Mouse (Mus musculus) heart, postnatal 25 days (tissue): ENCODE data around the gene Cd9. TPM values are rescaled to one million over a fixed set of nuclear protein-coding genes. Genes with fewer than 3 reads are reported as not detected.
"Not testable (repeated sequence)": the region's sequence is repeated elsewhere in the genome, so short reads cannot be mapped to it uniquely, and the experiment has no call there.

Source experiments
- DNase-seq: peaks from one replicate; pipeline ENCODE4 v3.0.0; 2022; ENCODE audit warnings: low spot score
- intact Hi-C: fragments of 180-260 bp; cut with DNase I; formaldehyde crosslinking; loops from one replicate; pipeline ENCODE4 v1.15.1; 2025
- total RNA-seq, 2 experiments: library from RNA; stranded (reverse); gene quantifications; 2 replicates each; pipeline ENCODE4 v1.2.3; 2021

The Cd9 gene
- total RNA-seq, 2 experiments from 2014 or later = 57.5 to 63.4 TPM

DNA sequence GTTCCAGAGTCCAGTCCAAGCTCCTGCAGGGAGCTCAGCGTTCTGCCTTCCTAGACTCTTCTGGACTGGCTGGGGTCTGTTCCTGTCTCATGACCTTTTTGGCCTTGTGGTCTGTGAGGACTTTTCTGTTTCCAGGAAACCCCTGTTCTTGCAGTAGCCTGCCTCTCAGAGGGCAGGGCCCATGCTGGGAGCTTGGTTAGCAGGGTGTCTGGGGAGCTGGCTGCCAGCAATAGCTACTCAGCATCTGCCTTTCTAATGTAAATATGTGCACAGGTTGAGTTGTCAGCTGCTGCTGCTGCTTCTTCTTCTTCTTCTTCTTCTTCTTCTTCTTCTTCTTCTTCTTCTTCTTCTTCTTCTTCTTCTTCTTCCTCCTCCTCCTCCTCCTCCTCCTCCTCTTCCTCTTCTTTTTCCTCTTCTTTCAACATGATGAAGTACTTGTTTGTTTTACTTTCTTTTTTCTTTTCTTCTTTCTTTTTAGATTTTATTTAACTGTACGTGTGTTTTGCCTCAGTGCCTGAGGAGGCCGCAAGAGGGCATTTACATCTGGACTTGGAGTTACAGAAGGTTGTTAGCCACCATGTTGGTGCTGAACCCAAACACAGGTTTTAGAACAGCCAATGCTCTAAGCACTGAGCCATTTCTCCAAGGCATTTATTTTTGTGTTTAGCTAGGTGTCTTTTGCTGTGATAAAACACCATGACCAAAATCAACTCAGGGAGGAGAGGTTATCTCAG is 10.2 kb upstream of the Cd9 start:
- intact Hi-C loops = no loop called here

DNA sequence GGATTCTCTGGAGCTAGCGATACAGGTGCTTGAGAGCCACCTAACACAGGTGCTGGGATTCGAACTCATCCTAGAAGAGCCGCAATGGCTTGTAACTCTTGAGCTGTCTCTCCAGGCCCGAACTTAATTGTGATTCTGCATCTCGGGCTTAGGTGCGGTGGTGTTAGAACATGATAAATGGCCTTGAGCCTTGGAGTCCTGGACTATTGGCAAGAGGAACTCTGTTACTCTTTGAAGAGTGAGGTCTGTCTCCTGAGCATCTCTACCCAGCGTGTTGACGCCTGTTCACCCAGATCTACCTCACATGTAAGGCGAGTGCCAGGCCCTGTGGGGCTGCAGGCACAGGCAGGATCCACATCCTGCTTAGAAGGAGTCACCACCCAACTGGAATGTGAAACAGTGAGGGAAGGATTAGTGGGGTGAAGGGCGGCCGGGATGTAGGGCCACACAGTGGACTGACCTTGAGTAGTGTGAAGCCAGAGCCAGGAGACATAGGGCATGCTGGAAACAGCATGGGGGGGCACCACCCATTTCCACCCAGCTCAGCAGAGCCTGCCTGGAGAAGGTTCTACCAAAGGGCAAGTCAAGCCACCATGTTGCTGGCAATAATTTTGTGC is 8.7 kb upstream of the Cd9 start:
- intact Hi-C loops = no loop called here
- DNase-seq = no peak

More for the DNA sequence above, 10.2 kb upstream of the Cd9 start:
- no peak for DNase-seq

DNA sequence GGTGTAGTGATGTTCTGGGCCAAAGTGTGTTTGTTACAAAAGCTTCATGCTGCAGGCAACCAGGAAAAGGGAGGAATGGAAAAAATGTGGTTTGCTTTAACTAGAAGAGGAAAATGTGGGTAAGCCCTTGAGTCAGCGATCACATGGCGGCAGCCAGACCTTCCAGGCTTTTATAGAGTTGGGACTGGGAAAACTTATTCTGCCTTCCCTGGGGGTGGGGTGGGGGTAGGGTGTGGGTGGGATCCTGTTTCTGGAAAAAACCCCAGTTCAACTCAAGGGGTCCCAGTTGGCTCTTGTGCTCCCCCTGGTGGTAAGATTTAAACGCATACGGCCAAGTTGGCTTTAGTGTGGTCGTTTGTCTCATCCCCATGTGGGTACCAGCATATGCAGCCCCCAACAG is 3.5 kb upstream of the Cd9 start:
- intact Hi-C loops = loop anchor here (2.0 kb wide), 3 partner anchors 71 to 103 kb away; no protein-coding TSS in a partner anchor
- DNase-seq = no peak

DNA sequence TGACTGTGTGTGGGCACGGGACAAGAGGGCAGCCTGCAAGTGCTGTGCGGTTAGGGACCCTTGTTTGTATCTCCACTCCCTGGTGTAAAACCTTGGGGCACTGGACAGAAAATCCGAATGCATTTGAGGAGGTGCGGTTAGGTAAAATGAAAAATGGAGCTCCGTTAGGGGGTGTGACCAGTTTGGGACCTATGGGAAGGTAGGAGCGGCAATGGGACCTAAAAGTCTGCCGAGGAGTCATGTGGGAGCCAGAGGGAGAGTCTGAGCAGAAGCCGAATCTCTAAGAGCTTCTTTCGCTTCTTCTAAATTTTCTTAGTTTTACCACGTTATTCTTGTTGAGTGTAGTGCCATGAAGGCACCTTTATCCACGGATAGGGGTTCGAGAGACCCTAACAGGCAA is 1.8 kb upstream of the Cd9 start:
- intact Hi-C loops = no loop called here
- DNase-seq = no peak

DNA sequence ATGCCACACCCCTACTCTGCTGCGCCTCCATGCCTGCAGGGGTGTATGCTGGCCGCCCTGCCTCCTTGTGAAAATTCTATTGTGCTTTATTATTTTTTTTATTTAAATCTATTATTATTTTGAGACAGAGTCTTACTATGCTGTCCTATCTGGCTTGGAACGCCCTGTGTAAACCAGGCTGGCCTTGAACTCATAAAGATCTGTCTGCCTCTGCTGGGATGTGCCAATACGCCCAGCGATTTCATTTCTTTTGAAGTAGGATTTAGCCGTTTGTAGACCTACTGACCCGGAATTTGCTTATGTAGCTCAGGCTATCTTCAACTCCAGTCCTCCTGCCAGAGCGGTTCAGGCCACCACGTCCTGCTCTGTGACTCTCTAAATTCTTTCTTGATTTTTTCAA is 770 bp upstream of the Cd9 start:
- intact Hi-C loops = no loop called here
- no peak for DNase-seq

DNA sequence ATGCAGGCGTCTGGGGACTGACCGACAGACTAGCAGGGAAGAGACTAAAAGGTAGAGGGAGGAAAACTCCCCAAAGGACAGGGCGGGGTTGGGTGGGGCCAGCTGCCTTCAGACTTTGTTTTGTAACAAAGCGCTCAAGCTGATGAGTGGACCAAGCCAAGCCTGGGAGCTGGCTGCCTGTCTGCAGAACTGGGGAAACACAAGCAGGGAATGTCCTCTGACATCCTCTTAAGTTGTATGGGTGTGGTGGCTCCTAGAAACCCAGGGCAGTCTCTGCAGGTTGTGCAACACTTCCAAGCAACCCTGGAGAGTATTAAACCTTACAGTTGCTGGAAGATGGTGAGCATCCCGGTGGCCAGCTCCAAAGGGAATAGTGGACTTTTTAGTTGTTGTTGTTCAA is 1.4 kb downstream of the Cd9 start:
- intact Hi-C loops = loop anchor here (2.0 kb wide), 1 partner anchor 14 kb away; no protein-coding TSS in a partner anchor
- DNase-seq = no peak

DNA sequence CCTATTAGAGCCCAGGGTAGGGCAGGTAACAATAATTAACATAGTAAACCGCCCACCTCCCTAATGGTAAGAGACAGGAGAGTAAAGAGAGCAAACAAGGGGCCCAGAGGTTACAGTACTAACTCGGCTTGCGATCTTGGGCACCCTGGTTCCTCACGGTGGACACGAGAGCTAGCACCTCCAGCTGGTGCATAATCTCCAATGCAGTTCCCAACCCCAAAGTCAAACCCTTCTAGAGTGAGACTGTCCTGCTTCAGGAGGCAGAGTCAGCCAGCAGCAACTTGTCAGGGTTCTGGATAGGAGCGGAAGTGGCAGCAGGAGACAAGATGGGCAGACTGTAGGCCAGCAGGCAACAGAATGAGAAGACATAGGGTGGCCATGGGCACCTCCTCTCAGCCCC is 1.9 kb downstream of the Cd9 start:
- intact Hi-C loops = loop anchor here (2.0 kb wide), 1 partner anchor 14 kb away; no protein-coding TSS in a partner anchor
- DNase-seq = no peak

DNA sequence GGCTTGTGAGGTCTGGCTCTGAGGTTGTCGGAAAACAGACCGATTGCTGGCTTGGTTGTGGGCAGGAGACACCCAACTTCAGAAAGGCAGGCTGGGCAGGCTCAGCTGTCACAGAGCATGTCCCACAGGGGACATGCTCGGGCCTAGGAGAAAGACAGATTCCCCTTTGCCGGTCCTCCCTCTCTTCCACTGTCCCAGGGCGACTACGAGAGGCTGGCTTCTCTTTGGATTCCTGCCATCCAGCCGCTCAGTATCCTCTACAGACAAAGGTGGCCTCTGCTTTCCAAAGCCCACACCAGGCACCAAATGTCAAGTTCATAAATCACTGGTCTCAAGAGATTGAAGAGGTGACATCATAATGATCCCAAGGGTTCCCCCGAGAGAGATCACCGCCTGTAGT is 2.6 kb downstream of the Cd9 start:
- DNase-seq = no peak
- intact Hi-C loops = loop anchor here (2.0 kb wide), 1 partner anchor 13 kb away; no protein-coding TSS in a partner anchor

DNA sequence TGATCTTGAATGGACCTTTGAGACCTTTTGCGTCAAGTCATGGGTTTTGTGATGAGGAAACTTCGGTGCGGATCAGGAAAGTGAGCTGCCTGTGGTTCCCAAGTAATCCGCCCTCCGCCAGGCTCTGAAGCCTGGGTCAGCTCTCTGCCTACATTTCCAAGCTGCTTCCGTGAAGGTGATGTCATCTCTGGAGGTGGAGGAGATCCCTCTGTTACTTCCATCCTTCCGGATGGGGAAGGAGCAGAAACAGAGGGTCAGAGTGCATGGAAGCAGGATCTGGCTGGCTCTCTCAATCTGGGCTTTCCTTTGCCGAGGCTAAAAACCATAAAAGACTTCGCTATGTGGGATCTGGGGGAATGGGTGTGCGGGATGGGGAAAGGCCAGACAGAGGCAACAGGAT is 3.2 kb downstream of the Cd9 start:
- intact Hi-C loops = loop anchor here (2.0 kb wide), 1 partner anchor 21 kb away; no protein-coding TSS in a partner anchor
- no peak for DNase-seq

DNA sequence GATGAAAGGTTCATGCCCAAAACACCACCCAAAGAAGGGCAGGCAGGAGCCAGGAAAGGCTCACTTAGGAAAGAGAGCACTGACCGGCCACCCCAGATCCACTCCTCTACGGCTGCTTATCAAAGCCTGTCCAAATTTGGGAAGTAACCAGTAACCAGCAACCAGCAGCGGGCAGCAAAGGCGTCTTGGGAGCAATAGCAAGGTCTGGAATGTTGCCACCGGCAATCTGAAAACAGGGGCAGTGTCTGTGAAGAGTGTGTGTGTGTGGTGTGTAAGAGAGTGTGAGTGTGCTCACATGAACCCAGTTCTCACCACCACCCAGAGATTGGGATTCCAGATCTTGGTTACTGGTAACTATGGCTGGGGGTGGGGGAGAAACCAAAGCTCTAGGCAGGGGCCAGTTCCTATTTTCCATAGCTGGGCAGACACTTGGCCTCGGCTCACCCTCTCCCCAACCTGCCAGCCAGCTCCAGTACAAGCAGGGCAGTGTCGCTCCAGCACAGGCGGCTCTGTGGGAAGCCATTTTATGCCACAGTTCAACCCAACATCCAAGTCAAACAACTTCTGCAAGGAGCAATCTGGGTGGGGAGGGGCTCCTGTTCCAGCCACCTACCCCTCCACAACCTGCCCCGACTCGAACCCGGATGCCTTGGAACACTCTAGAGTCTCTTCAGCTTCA is 4.6 kb downstream of the Cd9 start:
- no peak for DNase-seq
- intact Hi-C loops = loop anchor here (2.0 kb wide), 1 partner anchor 19 kb away; no protein-coding TSS in a partner anchor

DNA sequence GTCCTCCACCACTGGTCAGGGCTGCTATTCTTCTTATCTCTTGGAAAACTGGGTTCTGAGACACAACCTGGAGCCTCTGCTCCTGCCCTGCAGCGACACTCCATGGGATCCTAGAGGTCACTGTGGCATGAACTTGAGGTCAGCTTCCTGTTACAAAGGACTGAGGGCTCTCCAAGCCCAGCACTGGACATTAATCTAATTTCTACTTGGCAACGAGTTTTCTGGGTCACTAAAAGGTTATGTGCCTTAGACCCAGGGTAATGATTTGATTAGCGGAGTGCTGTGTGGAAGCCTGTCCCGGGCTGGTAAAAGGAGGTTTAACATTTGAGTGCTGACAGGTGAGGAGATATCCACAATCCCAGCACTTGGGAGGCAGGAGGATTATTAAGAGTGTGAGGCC is 9.0 kb downstream of the Cd9 start:
- no peak for DNase-seq
- intact Hi-C loops = no loop called here

DNA sequence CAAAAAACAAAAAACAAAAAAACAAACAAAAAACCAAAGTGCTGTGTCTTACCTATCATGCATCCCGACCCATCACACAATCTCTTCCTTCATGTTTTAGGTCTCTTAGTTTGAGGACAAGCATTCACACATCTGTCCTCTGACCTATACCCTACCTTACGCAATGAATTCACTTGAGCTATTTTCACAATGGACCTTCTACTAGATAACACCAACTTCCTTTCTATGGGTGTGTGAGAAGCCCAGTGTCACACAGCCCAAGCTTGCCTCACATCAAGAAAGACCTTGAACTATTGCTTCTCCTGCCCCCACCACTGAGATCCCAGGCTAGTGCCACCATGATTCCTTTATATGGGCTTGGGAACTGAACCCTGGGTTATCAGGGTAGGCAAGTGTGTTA is 9.9 kb downstream of the Cd9 start:
- no peak for DNase-seq
- intact Hi-C loops = no loop called here

DNA sequence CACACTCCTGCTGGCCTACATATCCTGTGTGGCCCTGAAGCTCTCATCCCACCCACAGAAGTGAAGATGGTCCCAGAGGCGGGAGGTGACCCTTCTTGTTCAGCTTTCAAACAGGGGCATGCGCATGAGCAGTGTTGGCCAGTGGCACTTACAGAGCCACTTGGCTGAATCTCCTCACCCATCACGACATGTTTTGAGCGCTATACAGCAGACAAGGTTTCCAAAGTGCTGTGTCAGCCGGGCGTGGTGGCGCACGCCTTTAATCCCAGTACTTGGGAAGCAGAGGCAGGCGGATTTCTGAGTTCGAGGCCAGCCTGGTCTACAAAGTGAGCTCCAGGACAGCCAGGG is 10.3 kb downstream of the Cd9 start:
- intact Hi-C loops = not testable (repeated sequence)

DNA sequence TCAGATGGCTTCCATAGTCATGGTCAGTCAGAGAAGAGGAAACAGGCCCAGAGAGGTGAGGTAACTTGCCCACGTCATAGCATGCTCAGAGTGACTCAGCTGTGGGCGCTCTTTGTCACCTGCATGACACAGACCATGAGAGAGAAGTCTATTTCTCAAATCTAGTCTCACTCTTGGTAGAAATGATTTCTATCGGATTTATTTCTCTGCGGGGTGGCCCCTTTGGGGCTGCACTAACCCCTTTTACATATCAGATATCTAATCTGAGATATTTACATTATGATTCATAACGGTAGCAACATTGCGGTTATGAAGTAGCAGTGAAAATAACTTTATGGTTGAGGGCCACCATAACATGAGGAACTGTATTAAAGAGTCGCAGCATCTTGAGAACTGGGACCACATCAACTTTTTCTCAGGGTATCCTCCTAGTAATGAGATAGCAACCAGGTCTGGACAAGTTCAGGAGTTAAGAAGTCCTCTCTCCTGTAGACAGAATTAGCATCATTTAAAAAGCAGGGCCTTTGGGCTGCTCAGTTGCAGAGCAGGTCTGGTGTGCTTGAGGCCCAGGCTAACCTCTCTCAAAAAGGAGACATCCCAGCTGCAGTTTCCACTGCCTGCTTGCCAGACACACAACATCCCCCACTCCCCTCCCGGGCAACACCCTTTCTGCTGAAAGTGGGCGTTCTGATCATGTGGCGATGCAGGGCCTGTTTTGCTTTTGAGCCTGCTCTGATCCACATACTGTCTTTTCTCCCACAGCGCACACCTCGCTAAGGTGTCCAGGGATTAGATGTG is 10.9 kb downstream of the Cd9 start:
- no peak for DNase-seq
- intact Hi-C loops = no loop called here

More for the DNA sequence above, 10.3 kb downstream of the Cd9 start:
- not testable (repeated sequence) for DNase-seq

DNA sequence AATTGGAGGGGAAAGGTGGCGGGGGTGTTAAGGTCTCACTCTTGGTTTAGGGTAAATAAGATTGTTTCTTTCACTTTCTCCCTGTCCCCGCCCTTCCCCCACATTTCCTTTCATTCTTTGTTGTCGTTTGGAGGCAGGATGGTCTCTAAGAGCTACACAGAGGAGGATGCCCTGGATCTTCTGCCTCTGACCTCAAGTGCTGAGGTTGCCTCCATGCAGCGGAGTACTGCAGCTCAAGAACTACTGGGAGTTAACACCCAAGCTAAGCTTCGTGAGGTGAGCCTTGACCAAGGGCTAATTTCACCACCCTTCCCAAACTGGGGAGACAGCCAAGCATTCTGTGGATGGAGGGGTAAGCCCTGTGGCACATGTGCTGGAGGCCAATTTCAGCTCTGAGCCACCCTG is 12.2 kb downstream of the Cd9 start:
- intact Hi-C loops = no loop called here
- DNase-seq = no peak

DNA sequence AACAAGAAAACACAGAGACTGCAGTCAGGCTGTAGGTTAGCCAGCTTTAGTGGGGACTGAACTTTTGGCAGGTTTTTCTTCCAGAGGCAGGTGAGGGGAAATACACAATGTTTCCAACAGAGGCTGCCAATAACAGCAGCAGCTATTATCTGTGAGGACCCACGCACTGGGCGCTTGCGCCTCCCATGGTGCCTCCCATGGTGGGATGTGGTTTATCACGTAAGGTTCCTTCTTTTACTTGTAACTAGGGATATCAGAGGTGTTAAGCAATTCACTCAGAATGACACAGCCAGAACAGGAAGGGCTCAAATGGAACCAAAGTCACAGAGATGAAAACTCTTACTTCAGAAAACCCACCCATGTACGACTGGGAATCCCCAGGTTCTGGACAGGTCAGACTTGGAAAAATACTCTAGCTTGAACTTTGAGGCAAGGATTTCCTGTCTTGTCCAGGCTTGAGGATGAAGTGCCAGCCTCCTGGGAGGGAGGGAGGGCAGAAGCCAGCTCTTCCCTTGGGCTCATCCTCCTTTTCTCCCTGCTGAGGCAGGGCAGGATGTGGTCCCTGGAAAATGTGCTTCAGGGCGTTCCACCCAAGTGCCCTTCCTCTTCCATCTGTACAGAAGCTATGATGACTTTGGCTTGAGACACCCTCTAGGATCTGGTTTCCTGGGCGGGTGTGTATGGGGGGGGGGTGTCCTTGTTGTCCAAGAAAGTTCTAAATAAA is 12.8 kb downstream of the Cd9 start:
- DNase-seq = no peak
- intact Hi-C loops = no loop called here

DNA sequence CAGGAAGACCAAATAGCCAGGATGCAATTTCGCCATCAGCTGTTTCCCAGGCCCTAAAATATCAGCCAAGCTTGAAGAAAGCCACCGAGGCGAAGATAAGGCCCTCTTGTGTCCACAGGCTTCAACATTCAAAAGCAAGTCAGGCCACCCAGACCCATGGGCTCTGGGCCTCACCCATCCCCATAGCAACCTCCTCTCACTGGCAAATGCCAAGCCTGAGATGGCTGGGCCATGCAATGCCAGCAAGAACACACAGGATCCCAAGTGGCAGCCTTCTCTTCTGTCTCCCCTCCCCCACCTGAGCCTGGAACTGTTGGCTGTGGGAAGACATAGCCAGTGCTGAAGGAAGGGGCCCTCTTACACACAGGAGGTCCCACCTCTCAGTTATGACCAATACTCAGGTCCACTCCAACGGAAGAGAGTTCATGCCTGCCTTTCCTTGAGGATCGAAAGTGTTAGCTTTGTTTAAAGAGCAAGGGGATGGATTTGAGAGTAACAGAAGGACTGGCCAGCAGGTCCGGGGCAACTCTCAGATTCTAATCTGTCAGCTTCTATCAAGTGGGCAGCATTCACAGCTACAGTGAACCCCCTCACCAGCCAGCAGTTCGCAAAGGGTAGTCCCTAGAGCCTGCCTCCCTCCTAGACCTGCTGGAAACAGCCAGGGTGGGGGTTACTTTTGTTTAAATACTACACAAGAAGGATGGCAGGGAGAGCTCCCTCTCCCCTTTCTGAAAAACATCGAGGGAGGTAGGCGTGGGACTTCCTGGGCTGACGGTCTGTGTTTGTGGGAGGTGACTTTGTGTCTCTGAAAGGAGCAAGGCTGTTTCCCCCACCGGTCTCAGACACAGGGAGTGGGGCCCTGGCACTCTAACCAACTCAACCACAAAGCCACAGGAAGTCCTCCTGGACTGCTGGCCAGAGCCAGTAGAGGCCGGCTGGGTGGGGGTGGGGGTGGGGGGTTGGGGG is 13.9 kb downstream of the Cd9 start:
- intact Hi-C loops = no loop called here
- DNase-seq = no peak

DNA sequence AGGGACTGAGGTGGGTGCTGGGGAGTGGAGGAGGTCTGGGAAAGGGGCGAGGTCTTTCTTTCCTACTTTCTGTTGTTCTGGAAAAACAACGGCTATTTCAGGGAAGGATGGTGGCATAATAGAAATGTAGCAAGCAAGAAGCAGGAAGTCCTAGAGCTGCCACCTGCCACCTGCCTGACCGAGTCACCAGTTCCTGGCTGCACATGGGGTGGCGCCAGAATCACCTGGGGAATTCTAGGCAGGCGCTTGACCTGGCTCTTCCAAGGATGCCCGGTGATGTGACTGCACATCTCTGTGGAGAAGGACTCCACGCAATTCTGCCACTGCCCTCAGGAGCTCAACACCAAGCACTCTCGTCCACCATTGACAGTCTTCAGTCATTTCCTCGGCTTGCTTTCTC is 15.2 kb downstream of the Cd9 start:
- intact Hi-C loops = loop anchor here (2.0 kb wide), 1 partner anchor 13 kb away; no protein-coding TSS in a partner anchor
- DNase-seq = no peak
